Mouse (Mus musculus) stomach, postnatal 0 days (tissue): Measurements from ENCODE around the gene Cyp1a2.

ENCODE experiments used
- CTCF ChIP-seq: IDR thresholded peaks from 2 replicates; pipeline ENCODE4 v1.5.1; 2016; ENCODE audit warnings: antibody characterized with exemption, low read depth, mild to moderate bottlenecking, moderate library complexity
- EP300 ChIP-seq: optimal IDR thresholded peaks from 2 replicates; pipeline ENCODE3; 2016; ENCODE audit warnings: antibody characterized with exemption

- TF ChIP-seq CTCF (no peak), EP300 (no peak)
Observed at GRCm38 (mm10) chr9:57643169-57643855, 40.2 kb downstream of the Cyp1a2 start.
